Mouse (Mus musculus) G1E (cell line): ENCODE measurements around the gene Scn1b.

ENCODE experiments used
- CTCF ChIP-seq: IDR thresholded peaks from 2 replicates; pipeline ENCODE4 v1.5.1; 2012; ENCODE audit warnings: low read depth, low read length, inconsistent platforms, mixed read lengths
- GATA1 ChIP-seq: IDR thresholded peaks from 2 replicates; pipeline ENCODE4 v1.6.1; 2012; ENCODE audit warnings: borderline replicate concordance, low read length, inconsistent platforms, mixed read lengths

- TF ChIP-seq CTCF (no peak), GATA1 (no peak)
Observed at GRCm38 (mm10) chr7:31116721-31117145, 10.1 kb downstream of the Scn1b start.
